Mouse (Mus musculus) hindbrain, postnatal 0 days (tissue): ENCODE measurements at regions not wholly inside any gene's neighbourhood (a gene's known extent, or its start where the extent isn't known, plus 50 kb on each side); places are given as distances from the start of the nearest gene placed in this dataset.

Experiments used
- ATAC-seq: fragments of 200-750 bp; cut with Nextera tagmentation; 2 replicates; pipeline ENCODE4 v1.8.0; 2017; ENCODE audit warnings: mild to moderate bottlenecking, moderate TSS enrichment, moderate library complexity
- DNase-seq: peaks from one replicate; pipeline ENCODE4 v3.0.0-alpha.2; 2015; ENCODE audit warnings: low spot score
- H3K27ac ChIP-seq: fragments of 300-500 bp; sonication (generic); 2 replicates; pipeline ENCODE4 v1.5.1; 2014; ENCODE audit warnings: mild to moderate bottlenecking
- H3K27me3 ChIP-seq: fragments of 300-500 bp; sonication (generic); 2 replicates; pipeline ENCODE4 v1.6.1; 2014; ENCODE audit warnings: low read length, mixed read lengths; ENCODE audit not compliant: insufficient read depth
- H3K36me3 ChIP-seq: fragments of 300-500 bp; sonication (generic); 2 replicates; pipeline ENCODE4 v1.6.1; 2014; ENCODE audit warnings: low read length, mixed read lengths; ENCODE audit not compliant: insufficient read depth
- H3K4me1 ChIP-seq: fragments of 300-500 bp; sonication (generic); 2 replicates; pipeline ENCODE4 v1.6.1; 2014; ENCODE audit warnings: antibody characterized with exemption, low read length, mixed read lengths; ENCODE audit not compliant: insufficient read depth
- H3K4me2 ChIP-seq: fragments of 300-500 bp; sonication (generic); 2 replicates; pipeline ENCODE4 v1.6.1; 2014; ENCODE audit warnings: low read depth, mild to moderate bottlenecking, low read length, moderate library complexity, mixed read lengths
- H3K4me3 ChIP-seq: fragments of 300-500 bp; sonication (generic); 2 replicates; pipeline ENCODE4 v1.5.1; 2014; ENCODE audit warnings: low read length
- H3K9ac ChIP-seq: fragments of 300-500 bp; sonication (generic); replicated peaks from 2 replicates; pipeline ENCODE4 v1.6.1; 2014; ENCODE audit warnings: mild to moderate bottlenecking, low read length, moderate library complexity, mixed read lengths
- H3K9me3 ChIP-seq: fragments of 300-500 bp; sonication (generic); 2 replicates; pipeline ENCODE4 v1.6.1; 2016; ENCODE audit warnings: low read length, mixed read lengths
- CTCF ChIP-seq: IDR thresholded peaks from 2 replicates; pipeline ENCODE4 v1.5.1; 2016; ENCODE audit warnings: antibody characterized with exemption, control low read depth, low read depth
- WGBS: fragments of 180-500 bp; shearing (Covaris S2); extraction: QIAGEN DNeasy Blood & Tissue Kit; methylation state at CpG from one replicate; pipeline ENCODE4 v1.1.7; 2014; 5-methylcytosine and 5-hydroxymethylcytosine counted together

GRCm38 (mm10) chr11:55878631-55879030, 162.2 kb downstream of the Nmur2 start:
- Histone ChIP-seq H3K4me1 (no peaks in the 10 kb centered on the region; the same call in 1 of the 2 replicates), H3K9ac (no peak overlapping the region), H3K36me3 (no peaks in the 10 kb centered on the region), H3K27ac (no peak overlapping the region), H3K27me3 (no peaks in the 10 kb centered on the region), H3K4me3 (no peak overlapping the region), H3K9me3 (no peaks in the 10 kb centered on the region), H3K4me2 (no peak overlapping the region)
- WGBS: 88% methylated on average over 2 of the region's 2 CpGs
- ATAC-seq (no peak), DNase-seq (no peak)
- TF ChIP-seq CTCF: no peak

GRCm38 (mm10) chr11:55867141-55867540, 173.7 kb downstream of the Nmur2 start:
- 76% methylated on average over 2 of the region's 2 CpGs for WGBS
- H3K27me3 ChIP-seq: no peaks in the 10 kb centered on the region

GRCm38 (mm10) chr11:55859230-55859629, 181.6 kb downstream of the Nmur2 start:
- H3K4me3 ChIP-seq: no peak overlapping the region
- peak; percentile 32 for TF ChIP-seq CTCF
- no peaks in the 10 kb centered on the region for H3K36me3 ChIP-seq
- DNase-seq (peak; percentile 80), ATAC-seq (peak; percentile 63; the same call in 1 of the 2 replicates)
- 40% methylated on average over 7 of the region's 7 CpGs for WGBS
- no peaks in the 10 kb centered on the region for H3K27me3 ChIP-seq
- H3K27ac ChIP-seq: no peak overlapping the region
- H3K9ac ChIP-seq: no peak overlapping the region
- no peaks in the 10 kb centered on the region; the same call in 1 of the 2 replicates for H3K9me3 ChIP-seq
- no peaks in the 10 kb centered on the region for H3K4me1 ChIP-seq
- H3K4me2 ChIP-seq: no peak overlapping the region

More at GRCm38 (mm10) chr11:55867141-55867540, 173.7 kb downstream of the Nmur2 start:
- Histone ChIP-seq H3K4me1 (no peaks in the 10 kb centered on the region), H3K4me2 (no peak overlapping the region), H3K36me3 (no peaks in the 10 kb centered on the region), H3K9ac (no peak overlapping the region), H3K9me3 (no peaks in the 10 kb centered on the region), H3K4me3 (no peak overlapping the region), H3K27ac (no peak overlapping the region)
- ATAC-seq: no peak
- no peak for DNase-seq
- no peak for TF ChIP-seq CTCF

GRCm38 (mm10) chr11:55820479-55820878, 212.5 kb upstream of the Glra1 start:
- WGBS: 76% methylated on average over 6 of the region's 6 CpGs
- ATAC-seq (no peak), DNase-seq (no peak)

GRCm38 (mm10) chr11:55816566-55816965, 208.6 kb upstream of the Glra1 start:
- Histone ChIP-seq H3K36me3 (no peaks in the 10 kb centered on the region), H3K27me3 (no peaks in the 10 kb centered on the region), H3K9ac (no peak overlapping the region), H3K4me2 (no peak overlapping the region), H3K27ac (no peak overlapping the region), H3K4me3 (no peak overlapping the region), H3K4me1 (no peaks in the 10 kb centered on the region), H3K9me3 (no peaks in the 10 kb centered on the region)
- ATAC-seq (no peak), DNase-seq (no peak)
- TF ChIP-seq CTCF: no peak

More at GRCm38 (mm10) chr11:55820479-55820878, 212.5 kb upstream of the Glra1 start:
- no peak overlapping the region for H3K4me2 ChIP-seq
- H3K27ac ChIP-seq: no peak overlapping the region
- no peak overlapping the region for H3K9ac ChIP-seq
- no peak overlapping the region for H3K4me3 ChIP-seq
- no peaks in the 10 kb centered on the region for H3K36me3 ChIP-seq
- no peaks in the 10 kb centered on the region for H3K27me3 ChIP-seq
- TF ChIP-seq CTCF: no peak
- no peaks in the 10 kb centered on the region for H3K4me1 ChIP-seq
- no peaks in the 10 kb centered on the region for H3K9me3 ChIP-seq

- no peak overlapping the region for H3K9ac ChIP-seq
- no peak overlapping the region for H3K4me2 ChIP-seq
- no peak for DNase-seq
- no peak for TF ChIP-seq CTCF
- H3K4me1 ChIP-seq: no peaks in the 10 kb centered on the region
- no peak overlapping the region for H3K27ac ChIP-seq
- H3K4me3 ChIP-seq: no peak overlapping the region
- no peaks in the 10 kb centered on the region for H3K36me3 ChIP-seq
- no peak for ATAC-seq
- WGBS: 82% methylated on average over 3 of the region's 3 CpGs
- H3K9me3 ChIP-seq: no peaks in the 10 kb centered on the region
- H3K27me3 ChIP-seq: no peaks in the 10 kb centered on the region
Measured at GRCm38 (mm10) chr11:55810685-55811084, 202.7 kb upstream of the Glra1 start.

GRCm38 (mm10) chr11:55791195-55791865, 183.3 kb upstream of the Glra1 start:
- Histone ChIP-seq H3K4me2 (no peak overlapping the region), H3K9me3 (no peaks in the 10 kb centered on the region), H3K36me3 (no peaks in the 10 kb centered on the region), H3K9ac (no peak overlapping the region), H3K27me3 (no peaks in the 10 kb centered on the region), H3K4me1 (peaks cover 12% of the 10 kb centered on the region), H3K4me3 (no peak overlapping the region), H3K27ac (peak overlapping the region; percentile 56)
- DNase-seq (peak; percentile 81), ATAC-seq (peak; percentile 96)
- no peak for TF ChIP-seq CTCF
- WGBS: 10% methylated on average over 8 of the region's 8 CpGs
